ENCODE assay signal across 27 mouse cellular contexts in genomic region chr8:95587339-95587738, GRCm38 (mm10). TPM values are rescaled to one million over a fixed set of nuclear protein-coding genes. Genes with fewer than 3 reads are reported as not detected.
DNase-seq lines count a peak whose midpoint lies in the region; ATAC-seq and TF ChIP-seq lines count a peak whose summit lies in the region.
"Had no signal": no experiment of that assay in that cellular context is flagged by ENCODE, and none has a peak within 500 bp of the region (broad histone marks: within the 10 kb centered on the region; RNA-seq: fewer than 3 reads in every experiment).

No protein-coding gene starts in this region.

- peak overlapping the region; percentile 2; the same call in 1 of the 2 replicates for H3K4me2 ChIP-seq in heart, embryonic 13.5 days
- no peak overlapping the region for H3K4me2 ChIP-seq in heart, postnatal 0 days (ENCODE audit: low read depth, low read length)
- H3K4me2 ChIP-seq: embryonic facial prominence, embryonic 13.5 days; forebrain, embryonic 12.5 days; hindbrain, embryonic 14.5 days; kidney, embryonic 15.5 days had no signal

- DNase-seq in frontal cortex, postnatal 10 days (ENCODE audit: low spot score in 2 of 2): no peak
- DNase-seq in heart, adult 18-20 months: no peak
- DNase-seq in heart, postnatal 0 days (ENCODE audit: low spot score): no peak
- DNase-seq in heart, postnatal 25 days (ENCODE audit: low spot score): no peak
- DNase-seq in lung, postnatal 25 days (ENCODE audit: low spot score): no peak
- DNase-seq: adrenal gland, adult 8-10 months; adrenal gland, postnatal 36 days; B cell, adult 2 months; cerebellum, adult 11 months; cerebellum, adult 8-10 months; cerebellum, postnatal 14 days; gastrocnemius, adult 2 months; gastrocnemius, postnatal 25 days; kidney, adult 2 months had no signal

- 0 out of 2 replicates have a peak, but pooled peaks cover 7% of the 10 kb centered on the region for H3K9me3 ChIP-seq in heart, embryonic 13.5 days
- no peaks in the 10 kb centered on the region for H3K9me3 ChIP-seq in heart, postnatal 0 days (replicated peaks; ENCODE audit: control insufficient read depth, low read length)
- H3K9me3 ChIP-seq: embryonic facial prominence, embryonic 13.5 days; forebrain, embryonic 12.5 days; hindbrain, embryonic 10.5 days; kidney, embryonic 15.5 days had no signal

- no peak overlapping the region for H3K4me3 ChIP-seq in heart, embryonic 13.5 days
- no peak overlapping the region for H3K4me3 ChIP-seq in heart, postnatal 0 days (ENCODE audit: low read depth, low read length)
- H3K4me3 ChIP-seq: embryonic facial prominence, embryonic 13.5 days; forebrain, embryonic 12.5 days; gastrocnemius, adult 2 months; hindbrain, embryonic 10.5 days; kidney, embryonic 15.5 days had no signal

- WGBS in heart, embryonic 13.5 days: 45% methylated on average over 1 of the region's 1 CpGs
- WGBS in heart, postnatal 0 days: 17% methylated on average over 1 of the region's 1 CpGs

- intact Hi-C loops in heart, postnatal 25 days (cut with DNase I): no loop called here

- H3K27me3 ChIP-seq in heart, embryonic 13.5 days (replicated peaks): no peaks in the 10 kb centered on the region
- H3K27me3 ChIP-seq in heart, postnatal 0 days (ENCODE audit: control insufficient read depth, insufficient read depth, low read length): no peaks in the 10 kb centered on the region
- H3K27me3 ChIP-seq: embryonic facial prominence, embryonic 13.5 days; forebrain, embryonic 12.5 days; kidney, embryonic 15.5 days had no signal

- no peak for TF ChIP-seq EP300 in heart, postnatal 0 days (IDR thresholded peaks at IDR 0.05; ENCODE audit: low read depth)

- no peak for TF ChIP-seq CTCF in heart, postnatal 0 days (IDR thresholded peaks at IDR 0.05; ENCODE audit: low read depth)

- no peaks in the 10 kb centered on the region for H3K36me3 ChIP-seq in heart, embryonic 13.5 days
- no peaks in the 10 kb centered on the region for H3K36me3 ChIP-seq in heart, postnatal 0 days (replicated peaks; ENCODE audit: control insufficient read depth, insufficient read depth, low read length)
- H3K36me3 ChIP-seq: embryonic facial prominence, embryonic 13.5 days; forebrain, embryonic 12.5 days; G1E; hindbrain, embryonic 10.5 days; kidney, embryonic 15.5 days had no signal

- H3K9ac ChIP-seq in heart, embryonic 13.5 days: no peak overlapping the region
- H3K9ac ChIP-seq in heart, postnatal 0 days (replicated peaks; ENCODE audit: low read depth, low read length): no peak overlapping the region
- H3K9ac ChIP-seq: embryonic facial prominence, embryonic 13.5 days; forebrain, embryonic 12.5 days; hindbrain, embryonic 14.5 days; kidney, embryonic 15.5 days had no signal

- peaks cover 28% of the 10 kb centered on the region for H3K4me1 ChIP-seq in heart, embryonic 13.5 days
- no peaks in the 10 kb centered on the region for H3K4me1 ChIP-seq in heart, postnatal 0 days (ENCODE audit: control insufficient read depth, insufficient read depth)
- H3K4me1 ChIP-seq: embryonic facial prominence, embryonic 13.5 days; kidney, embryonic 15.5 days had no signal

- peak overlapping the region; percentile 80 for H3K27ac ChIP-seq in heart, embryonic 13.5 days (replicated peaks)
- peak overlapping the region; percentile 62 for H3K27ac ChIP-seq in heart, postnatal 0 days (ENCODE audit: low read depth)
- H3K27ac ChIP-seq: embryonic facial prominence, embryonic 13.5 days; forebrain, embryonic 12.5 days; gastrocnemius, adult 2 months; hindbrain, embryonic 10.5 days; hindbrain, embryonic 14.5 days; kidney, embryonic 15.5 days had no signal

- ATAC-seq in frontal cortex, adult (ENCODE audit: low TSS enrichment): peak; percentile 84
- ATAC-seq in heart, embryonic 13.5 days (ENCODE audit: extremely low read depth, insufficient number of reproducible peaks, low FRiP score, low TSS enrichment): no peak
- 0 out of 2 replicates have a peak, but pooled peaks have one; percentile 39 for ATAC-seq in heart, postnatal 0 days (ENCODE audit: insufficient read depth, low read depth)
- ATAC-seq: CD4-positive, CD25-positive, alpha-beta regulatory T cell, adult 4 months; forebrain, embryonic 16.5 days; intestine, embryonic 16.5 days had no signal

RNA-seq across cellular contexts. Expression of gene Prss54, which starts 11.2 kb away (rescaled TPM):
- polyA plus RNA-seq in heart, embryonic 13.5 days (2015; fragmentation: Nextera tagmentation; extraction: Ambion mirVana): not detected in 2 replicates
- not detected for total RNA-seq in heart, adult 18-20 months (2021)
- not detected in 2 replicates for total RNA-seq in heart, postnatal 0 days (2014; rRNA removed; ENCODE audit: low replicate concordance)
- polyA plus RNA-seq in heart, postnatal 0 days (2015; fragmentation: Nextera tagmentation; extraction: Ambion mirVana): not detected in 2 replicates
- not detected for total RNA-seq in heart, postnatal 25 days (2021)
- total RNA-seq: adrenal gland, adult 8-10 months; adrenal gland, postnatal 36 days; gastrocnemius, adult 2 months; gastrocnemius, postnatal 25 days; granulocyte monocyte progenitor cell, adult 5-6 weeks had no signal
- polyA plus RNA-seq: brain, embryonic 14.5 days; CD4-positive, CD25-positive, alpha-beta regulatory T cell, adult 4 months; embryonic facial prominence, embryonic 13.5 days; forebrain, embryonic 12.5 days; forebrain, embryonic 16.5 days; G1E; hindbrain, embryonic 10.5 days; hindbrain, embryonic 14.5 days; intestine, embryonic 16.5 days; kidney, adult 2 months; kidney, embryonic 15.5 days had no signal

RNA-seq across cellular contexts. Expression of gene Gins3, which starts 45.9 kb away (rescaled TPM):
- 15.7 and 16.4 TPM in 2 replicates for polyA plus RNA-seq in heart, embryonic 13.5 days (2015; fragmentation: Nextera tagmentation; extraction: Ambion mirVana)
- 1 to 10 TPM in 1 of 2 experiments, under 1 TPM in 1; 0.97 to 1.2 TPM for total RNA-seq in heart, adult 18-20 months (2021)
- 3.9 and 4.1 TPM in 2 replicates for total RNA-seq in heart, postnatal 0 days (2014; rRNA removed; ENCODE audit: low replicate concordance)
- 4.4 and 5.2 TPM in 2 replicates for polyA plus RNA-seq in heart, postnatal 0 days (2015; fragmentation: Nextera tagmentation; extraction: Ambion mirVana)
- 1 to 10 TPM in 1 of 2 experiments, under 1 TPM in 1; 0.88 to 1.3 TPM for total RNA-seq in heart, postnatal 25 days (2021)

RNA-seq across cellular contexts. Expression of gene Ccdc113, which starts 53.5 kb away (rescaled TPM):
- polyA plus RNA-seq in heart, embryonic 13.5 days (2015; fragmentation: Nextera tagmentation; extraction: Ambion mirVana): 2.2 and 2.4 TPM in 2 replicates
- total RNA-seq in heart, adult 18-20 months (2021): under 1 TPM in 1 of 2 experiments, not detected in 1; 0.23 TPM
- 0.34 and 2.0 TPM in 2 replicates for total RNA-seq in heart, postnatal 0 days (2014; rRNA removed; ENCODE audit: low replicate concordance)
- 1.6 TPM in 2 replicates for polyA plus RNA-seq in heart, postnatal 0 days (2015; fragmentation: Nextera tagmentation; extraction: Ambion mirVana)
- not detected for total RNA-seq in heart, postnatal 25 days (2021)
- total RNA-seq: G1E; gastrocnemius, adult 2 months; gastrocnemius, postnatal 25 days; granulocyte monocyte progenitor cell, adult 5-6 weeks had no signal
- polyA plus RNA-seq: CD4-positive, CD25-positive, alpha-beta regulatory T cell, adult 4 months; G1E; intestine, embryonic 16.5 days had no signal
